ENCODE assay signal across 11 mouse cellular contexts in the genomic region with DNA sequence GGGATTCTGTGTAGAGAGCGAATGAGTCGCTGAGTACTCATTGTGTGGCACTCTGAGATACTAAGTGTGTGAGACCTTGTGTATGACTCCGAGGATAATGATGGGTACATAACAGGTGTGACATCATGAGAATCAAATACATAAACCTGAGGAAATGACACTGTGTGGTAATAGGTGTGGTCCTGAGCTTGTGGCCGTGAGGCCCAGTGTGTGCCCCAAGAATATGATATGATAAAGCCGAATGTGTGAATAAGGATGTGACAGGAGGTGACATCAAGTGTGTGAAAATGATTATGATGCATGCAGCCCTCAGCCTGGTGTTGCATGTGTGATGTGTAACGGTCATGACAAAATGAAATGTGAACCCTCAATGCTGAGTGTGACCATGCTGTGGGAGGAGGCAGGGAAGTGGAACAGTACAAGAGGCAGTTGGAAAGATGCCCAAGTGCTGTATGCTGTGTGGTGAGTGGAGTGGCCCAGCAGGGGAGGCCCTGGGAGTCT. TPM values are rescaled to one million over a fixed set of nuclear protein-coding genes. Genes with fewer than 3 reads are reported as not detected.
DNase-seq lines count a peak whose midpoint lies in the region; ATAC-seq and TF ChIP-seq lines count a peak whose summit lies in the region.
"Had no signal": no experiment of that assay in that cellular context is flagged by ENCODE, and none has a peak within 500 bp of the region (broad histone marks: within the 10 kb centered on the region; RNA-seq: fewer than 3 reads in every experiment).

No protein-coding gene starts in this region.

- peak overlapping the region; percentile 91 for H3K27ac ChIP-seq in spleen, adult 2 months (ENCODE audit: insufficient read depth, low read length)
- peak overlapping the region; percentile 62; the same call in 1 of the 2 replicates for H3K27ac ChIP-seq in stomach, embryonic 15.5 days

- DNase-seq in heart, adult 18-20 months, result peak; percentile 73 to 74
- DNase-seq in heart, adult 9 months (ENCODE audit: low spot score in 2 of 2), result no peak
- DNase-seq in spleen, adult 2 months (ENCODE audit: low read depth in 1 of 2, low spot score in 2 of 2), result peak in 1 of 2 experiments; percentile 76
- no peak for DNase-seq in spleen, postnatal 14 days (ENCODE audit: low spot score in 2 of 2)
- peak; percentile 40 to 58 for DNase-seq in kidney, postnatal 4 days
- DNase-seq in thymus, adult 18-20 months, result no peak
- no peak for DNase-seq in left cerebral cortex, postnatal 10 days (ENCODE audit: extremely low spot score in 1 of 2, low spot score in 2 of 2)
- DNase-seq: cerebellum, adult 18-20 months had no signal

- no peak overlapping the region for H3K4me2 ChIP-seq in stomach, embryonic 15.5 days

- no peaks in the 10 kb centered on the region for H3K36me3 ChIP-seq in spleen, adult 2 months (ENCODE audit: control insufficient read depth, insufficient read depth, low read length)
- no peaks in the 10 kb centered on the region for H3K36me3 ChIP-seq in stomach, embryonic 15.5 days

- TF ChIP-seq CTCF in spleen, adult 2 months (IDR thresholded peaks at IDR 0.05; ENCODE audit: extremely low read depth, insufficient read depth, insufficient read length, insufficient replicate concordance), result no peak

- no peak for TF ChIP-seq POLR2A in spleen, adult 2 months (IDR thresholded peaks at IDR 0.05; ENCODE audit: low read depth, low read length)

- intact Hi-C loops in left cerebral cortex, postnatal 10 days (cut with DNase I), result no loop called here

- H3K9ac ChIP-seq in stomach, embryonic 15.5 days, result no peak overlapping the region

- H3K9me3 ChIP-seq in stomach, embryonic 15.5 days, result no peaks in the 10 kb centered on the region

- no peaks in the 10 kb centered on the region for H3K27me3 ChIP-seq in spleen, adult 2 months (ENCODE audit: control insufficient read depth, insufficient read depth, low read length)
- H3K27me3 ChIP-seq in stomach, embryonic 15.5 days (replicated peaks), result no peaks in the 10 kb centered on the region

- peaks cover 48% of the 10 kb centered on the region for H3K4me1 ChIP-seq in spleen, adult 2 months (ENCODE audit: control insufficient read depth, insufficient read depth, insufficient read length)
- H3K4me1 ChIP-seq in stomach, embryonic 15.5 days, result peaks cover 14% of the 10 kb centered on the region; the same call in 1 of the 2 replicates

- 40% methylated on average over 6 of the region's 6 CpGs for WGBS in spleen, adult 2 months
- 76% methylated on average over 6 of the region's 6 CpGs for WGBS in stomach, embryonic 15.5 days

- no peak overlapping the region for H3K4me3 ChIP-seq in spleen, adult 2 months (ENCODE audit: extremely low read depth, insufficient read depth, insufficient read length)
- H3K4me3 ChIP-seq in stomach, embryonic 15.5 days (replicated peaks), result no peak overlapping the region

- no peak for ATAC-seq in stomach, embryonic 15.5 days (ENCODE audit: insufficient read depth, low FRiP score, low read depth)

RNA-seq across cellular contexts. Expression of a gene that starts 45.1 kb away (rescaled TPM):
- total RNA-seq in heart, adult 18-20 months (2021), result 10 to 100 TPM; 43.4 to 49.6 TPM
- 42.6 and 48.4 TPM in 2 replicates for polyA plus RNA-seq in spleen, adult 2 months (2012; rRNA removed)
- polyA plus RNA-seq in stomach, embryonic 15.5 days (2015; fragmentation: Nextera tagmentation; extraction: Ambion mirVana), result 9.1 and 15.9 TPM in 2 replicates
- total RNA-seq in left cerebral cortex, postnatal 10 days (2021), result 100 to 1,000 TPM; 294 to 295 TPM

RNA-seq across cellular contexts. Expression of a gene that starts 55.9 kb away (rescaled TPM):
- total RNA-seq in heart, adult 18-20 months (2021), result 1 to 10 TPM; 2.6 to 3.0 TPM
- 1.1 TPM in 1 of 2 replicates, not detected in the other for polyA plus RNA-seq in spleen, adult 2 months (2012; rRNA removed)
- polyA plus RNA-seq in stomach, embryonic 15.5 days (2015; fragmentation: Nextera tagmentation; extraction: Ambion mirVana), result 3.6 and 8.0 TPM in 2 replicates
- total RNA-seq in left cerebral cortex, postnatal 10 days (2021), result 1 to 10 TPM; 1.1 to 1.8 TPM
- total RNA-seq: ES-E14; left cerebral cortex, postnatal 14 days had no signal

Comparison
In these comparisons a context has a peak if more than half of its experiments do, and no peak if none do; other contexts are left out.
1. DNase-seq: peak in heart, adult 18-20 months (2 of 2) and kidney, postnatal 4 days (2 of 2); none in heart, adult 9 months (0 of 2), spleen, postnatal 14 days (0 of 2), thymus, adult 18-20 months (0 of 2) and left cerebral cortex, postnatal 10 days (0 of 2).
2. RNA of a gene that starts 45.1 kb away (total RNA-seq): 294 to 295 TPM in left cerebral cortex, postnatal 10 days; 43.4 to 49.6 TPM in heart, adult 18-20 months; every median in the first group is over 4 times any median in the second.